Mouse (Mus musculus): Measurements from ENCODE around the gene Cd80.
"Not testable (repeated sequence)": the region's sequence is repeated elsewhere in the genome, so short reads cannot be mapped to it uniquely, and the experiment has no call there.

- not testable (repeated sequence) for TF ChIP-seq CTCF, EP300 (IDR thresholded peaks at IDR 0.05; ENCODE audit: low read depth)
Measured at GRCm38 (mm10) chr16:38477241-38477608, 21.9 kb downstream of the Cd80 start.

Data from liver, embryonic 14.5 days (tissue).